Mouse (Mus musculus): ENCODE data around the gene Pde1c. TPM values are rescaled to one million over a fixed set of nuclear protein-coding genes. Genes with fewer than 3 reads are reported as not detected.
"Not testable (repeated sequence)": the region's sequence is repeated elsewhere in the genome, so short reads cannot be mapped to it uniquely, and the experiment has no call there.

Pde1c gene
- polyA plus RNA-seq (2015; fragmentation: Nextera tagmentation; extraction: Ambion mirVana) = 1.2 and 1.3 TPM in 2 replicates

DNA sequence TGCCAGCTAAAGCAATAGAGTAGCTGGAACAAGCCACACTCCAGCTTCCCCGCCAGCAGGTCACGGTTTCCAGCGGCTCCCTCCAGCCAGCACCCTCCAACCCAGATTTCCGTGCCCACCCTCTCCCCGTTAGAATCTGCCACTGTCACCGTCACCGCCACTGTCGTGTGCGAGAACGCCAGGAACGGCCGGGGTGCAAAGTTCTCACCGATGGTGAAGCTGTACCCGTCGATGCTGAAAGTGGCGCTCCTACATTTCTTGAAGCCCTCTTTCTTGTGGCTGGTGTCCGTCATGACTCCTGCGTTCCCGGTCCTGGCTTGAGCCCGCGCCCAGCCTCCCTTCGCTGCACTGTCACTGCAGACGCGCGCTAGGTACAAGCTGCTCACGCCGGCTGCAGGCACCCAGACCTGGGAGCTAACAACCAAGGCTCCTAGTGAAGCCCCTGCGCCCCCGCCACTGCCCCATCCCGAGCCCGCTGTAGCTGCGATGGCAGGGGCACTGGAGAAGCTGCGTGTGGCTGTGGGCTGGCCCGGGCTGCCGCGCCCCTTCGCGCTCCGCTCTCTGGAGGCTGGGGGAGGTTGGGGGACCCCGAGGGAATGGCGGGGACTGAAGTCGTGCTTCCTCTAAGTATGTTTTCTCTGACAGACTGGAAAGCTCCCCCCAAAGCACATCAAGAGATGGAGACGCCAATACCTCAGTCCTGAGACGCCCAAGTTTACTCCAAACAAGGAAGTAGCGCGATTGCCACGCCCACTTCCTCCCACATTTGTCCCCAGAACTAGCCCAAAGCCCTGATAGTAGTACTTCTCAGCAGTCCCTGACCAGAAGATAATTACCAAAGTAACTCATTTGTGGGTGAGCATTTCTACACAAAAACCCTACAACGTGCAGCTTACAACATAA lies at the start of gene Pde1c:
Gene Pde1c (minus strand): TSS at position 634 of the 903 bp plus-strand sequence.
- WGBS = under 1% methylated on average over 48 of the region's 48 CpGs
- Histone ChIP-seq H3K9me3 (replicated peaks) (no peaks in the 10 kb centered on the region), H3K4me3 (replicated peaks) (peak within 1 kb of the TSS; percentile 65), H3K9ac (peak within 1 kb of the TSS; percentile 47), H3K4me2 (peak within 1 kb of the TSS; percentile 99), H3K36me3 (no peaks in the 10 kb centered on the region), H3K27ac (no peak within 1 kb of the TSS), H3K4me1 (peaks cover 5% of the 10 kb centered on the region; the same call in 1 of the 2 replicates), H3K27me3 (peaks cover 23% of the 10 kb centered on the region)
- peak; percentile 87 for ATAC-seq (replicated peaks; ENCODE audit: low FRiP score)

DNA sequence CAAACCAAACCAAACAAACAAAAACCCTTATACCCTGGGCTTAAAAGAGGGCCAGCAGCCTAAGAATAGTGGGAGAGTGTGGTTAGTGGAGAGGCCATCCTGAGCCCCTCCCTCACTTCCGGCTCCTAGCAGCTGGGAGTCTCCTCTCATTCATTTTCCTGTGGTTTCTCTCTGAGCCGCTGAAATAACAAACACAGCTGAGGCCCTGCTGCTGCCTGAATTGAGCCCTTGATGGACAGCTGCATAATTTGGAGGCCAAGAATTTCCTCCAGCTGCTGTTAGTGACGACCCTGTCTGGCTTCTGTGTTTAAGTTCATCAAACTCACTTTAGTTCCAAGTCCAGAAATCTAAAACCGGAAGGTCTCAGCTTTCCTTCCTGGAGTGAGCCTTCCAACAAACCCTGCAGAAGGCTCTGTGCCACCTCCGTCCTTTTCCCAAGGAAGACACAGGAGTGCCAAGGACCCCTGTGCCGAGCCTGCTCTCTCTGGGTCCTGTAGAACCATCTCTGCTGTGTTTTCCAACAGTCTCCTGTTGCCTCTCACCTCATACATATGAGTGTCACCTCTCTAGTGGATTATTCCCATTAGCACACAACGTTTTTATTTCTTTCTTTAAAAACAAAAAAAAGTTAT lies 48.2 kb upstream of the Pde1c start:
- Histone ChIP-seq H3K36me3 (no peaks in the 10 kb centered on the region), H3K27me3 (no peaks in the 10 kb centered on the region), H3K4me1 (peaks cover 19% of the 10 kb centered on the region), H3K4me3 (replicated peaks) (no peak overlapping the region), H3K9ac (no peak overlapping the region), H3K9me3 (replicated peaks) (no peaks in the 10 kb centered on the region), H3K27ac (peak overlapping the region; percentile 79), H3K4me2 (peak overlapping the region; percentile 28; the same call in 1 of the 2 replicates)
- 12% methylated on average over 7 of the region's 7 CpGs for WGBS
- peak; percentile 92 for ATAC-seq (replicated peaks; ENCODE audit: low FRiP score)

GRCm38 (mm10) chr6:56616228-56616981 lies 47.5 kb upstream of the Pde1c start:
- no peak overlapping the region for H3K4me3 ChIP-seq (replicated peaks)
- no peaks in the 10 kb centered on the region for H3K27me3 ChIP-seq
- H3K9ac ChIP-seq = no peak overlapping the region
- peak; percentile 53; the same call in 1 of the 2 replicates for ATAC-seq (replicated peaks; ENCODE audit: low FRiP score)
- H3K4me2 ChIP-seq = peak overlapping the region; percentile 28; the same call in 1 of the 2 replicates
- WGBS = 63% methylated on average over 9 of the region's 10 CpGs
- no peaks in the 10 kb centered on the region for H3K9me3 ChIP-seq (replicated peaks)
- H3K36me3 ChIP-seq = no peaks in the 10 kb centered on the region
- H3K27ac ChIP-seq = peak overlapping the region; percentile 79
- peaks cover 19% of the 10 kb centered on the region for H3K4me1 ChIP-seq

DNA sequence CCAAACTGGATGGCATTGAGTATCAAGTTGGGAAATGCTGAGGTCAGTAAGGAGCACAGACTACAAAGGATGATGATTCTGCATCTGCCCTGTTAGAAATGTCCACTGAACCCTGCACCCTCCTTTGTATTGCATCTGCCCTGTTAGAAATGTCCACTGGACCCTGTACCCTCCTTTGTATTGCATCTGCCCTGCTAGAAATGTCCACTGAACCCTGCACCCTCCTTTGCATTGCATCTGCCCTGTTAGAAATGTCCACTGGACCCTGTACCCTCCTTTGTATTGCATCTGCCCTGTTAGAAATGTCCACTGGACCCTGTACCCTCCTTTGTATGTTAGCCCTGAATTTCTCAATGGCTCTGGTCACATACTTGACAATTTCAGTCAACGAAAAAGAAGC lies 40.6 kb upstream of the Pde1c start:
- ATAC-seq (replicated peaks; ENCODE audit: low FRiP score); H3K27me3 ChIP-seq; H3K4me1 ChIP-seq; H3K9ac ChIP-seq; H3K27ac ChIP-seq; H3K36me3 ChIP-seq; H3K4me2 ChIP-seq; H3K9me3 ChIP-seq (replicated peaks); H3K4me3 ChIP-seq (replicated peaks): not testable (repeated sequence)
- WGBS = 70% methylated on average over 1 of the region's 1 CpGs

DNA sequence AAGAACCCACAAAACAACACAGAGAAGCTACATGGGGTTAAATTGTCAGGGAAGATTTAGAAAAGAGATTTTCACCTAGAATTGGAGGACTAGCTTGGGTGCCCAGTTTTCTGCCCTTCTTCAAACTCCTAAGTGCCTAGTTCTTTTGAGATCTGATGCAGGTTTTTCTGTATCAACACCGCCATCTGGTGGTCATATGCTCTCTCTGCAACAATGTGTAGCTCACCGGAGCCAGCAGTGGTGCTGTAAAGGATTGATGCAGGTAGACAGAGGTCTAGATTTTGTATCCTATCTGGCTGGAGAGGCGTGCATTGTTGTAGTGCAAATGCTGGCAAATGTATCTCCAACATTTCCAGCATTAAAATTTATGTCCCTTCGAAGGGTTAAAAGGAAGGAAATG lies 39.4 kb upstream of the Pde1c start:
- H3K4me3 ChIP-seq (replicated peaks) = no peak overlapping the region
- H3K36me3 ChIP-seq = no peaks in the 10 kb centered on the region
- no peaks in the 10 kb centered on the region for H3K9me3 ChIP-seq (replicated peaks)
- no peak for ATAC-seq (replicated peaks; ENCODE audit: low FRiP score)
- no peaks in the 10 kb centered on the region for H3K27me3 ChIP-seq
- H3K4me2 ChIP-seq = no peak overlapping the region
- no peak overlapping the region for H3K27ac ChIP-seq
- no peaks in the 10 kb centered on the region for H3K4me1 ChIP-seq
- WGBS = 8% methylated on average over 4 of the region's 4 CpGs
- H3K9ac ChIP-seq = no peak overlapping the region

- Histone ChIP-seq H3K4me3 (replicated peaks) (no peak overlapping the region), H3K36me3 (no peaks in the 10 kb centered on the region), H3K9ac (no peak overlapping the region), H3K4me2 (no peak overlapping the region), H3K9me3 (replicated peaks) (no peaks in the 10 kb centered on the region), H3K27ac (no peak overlapping the region), H3K4me1 (no peaks in the 10 kb centered on the region), H3K27me3 (no peaks in the 10 kb centered on the region)
- WGBS = 79% methylated on average over 1 of the region's 1 CpGs
- ATAC-seq (replicated peaks; ENCODE audit: low FRiP score) = no peak
These were observed 10.7 kb upstream of the Pde1c start for GRCm38 (mm10) chr6:56579568-56579967.

DNA sequence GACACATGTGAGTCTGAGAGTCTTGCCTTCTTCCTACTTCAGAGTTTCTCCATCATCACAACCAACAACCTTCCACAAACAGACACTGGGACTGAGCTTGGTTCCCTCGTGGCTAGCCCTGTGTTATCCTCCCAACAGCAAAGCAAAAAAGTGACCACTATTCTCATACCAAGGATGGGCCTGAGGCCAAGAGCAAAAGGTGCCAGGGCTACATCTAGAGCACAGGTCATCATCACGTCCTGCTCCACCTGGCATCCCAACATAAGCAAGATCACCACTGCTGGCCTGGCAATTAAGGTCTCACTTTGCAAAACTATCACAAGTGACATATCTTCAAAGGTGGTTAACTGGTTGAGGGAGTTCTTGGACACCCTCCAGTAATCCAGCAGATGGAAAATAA lies 8.0 kb downstream of the Pde1c start:
- H3K27ac ChIP-seq = no peak overlapping the region
- ATAC-seq (replicated peaks; ENCODE audit: low FRiP score) = no peak
- no peaks in the 10 kb centered on the region for H3K36me3 ChIP-seq
- 83% methylated on average over 2 of the region's 2 CpGs for WGBS
- no peak overlapping the region for H3K4me3 ChIP-seq (replicated peaks)
- H3K9me3 ChIP-seq (replicated peaks) = no peaks in the 10 kb centered on the region
- no peaks in the 10 kb centered on the region for H3K27me3 ChIP-seq
- no peak overlapping the region for H3K9ac ChIP-seq
- H3K4me2 ChIP-seq = no peak overlapping the region
- no peaks in the 10 kb centered on the region for H3K4me1 ChIP-seq

GRCm38 (mm10) chr6:56560474-56560888 lies 8.4 kb downstream of the Pde1c start:
- no peaks in the 10 kb centered on the region for H3K4me1 ChIP-seq
- no peak overlapping the region for H3K4me3 ChIP-seq (replicated peaks)
- no peak overlapping the region for H3K27ac ChIP-seq
- H3K27me3 ChIP-seq = no peaks in the 10 kb centered on the region
- 83% methylated on average over 2 of the region's 2 CpGs for WGBS
- no peak overlapping the region for H3K4me2 ChIP-seq
- no peak overlapping the region for H3K9ac ChIP-seq
- H3K9me3 ChIP-seq (replicated peaks) = no peaks in the 10 kb centered on the region
- H3K36me3 ChIP-seq = no peaks in the 10 kb centered on the region
- no peak for ATAC-seq (replicated peaks; ENCODE audit: low FRiP score)

DNA sequence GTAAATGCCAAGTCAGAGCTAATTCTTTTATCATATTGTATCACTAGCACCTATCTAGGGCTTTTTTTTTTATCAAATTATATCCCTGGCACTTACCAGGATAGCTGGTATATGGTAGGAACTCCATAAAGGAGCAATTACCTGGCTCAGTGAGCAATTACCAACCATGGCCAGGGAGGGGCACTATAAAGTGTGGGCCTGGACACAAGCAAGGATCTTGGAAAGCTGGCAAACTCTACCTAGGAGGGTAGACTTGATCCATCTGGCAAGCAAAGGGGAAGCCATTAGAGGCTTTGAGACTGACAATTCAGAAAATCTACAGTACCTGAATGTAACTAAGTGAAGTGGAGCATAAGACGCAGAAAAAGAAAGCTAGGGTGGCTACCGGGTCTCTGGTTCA lies 10.2 kb downstream of the Pde1c start:
- Histone ChIP-seq H3K36me3 (no peaks in the 10 kb centered on the region), H3K4me1 (no peaks in the 10 kb centered on the region), H3K9ac (no peak overlapping the region), H3K4me3 (replicated peaks) (no peak overlapping the region), H3K27ac (no peak overlapping the region), H3K9me3 (replicated peaks) (no peaks in the 10 kb centered on the region), H3K27me3 (no peaks in the 10 kb centered on the region), H3K4me2 (no peak overlapping the region)
- 100% methylated on average over 2 of the region's 2 CpGs for WGBS
- no peak for ATAC-seq (replicated peaks; ENCODE audit: low FRiP score)

GRCm38 (mm10) chr6:56555848-56556247 lies 13.1 kb downstream of the Pde1c start:
- no peaks in the 10 kb centered on the region for H3K4me1 ChIP-seq
- no peak overlapping the region for H3K27ac ChIP-seq
- H3K27me3 ChIP-seq = no peaks in the 10 kb centered on the region
- 81% methylated on average over 3 of the region's 3 CpGs for WGBS
- no peaks in the 10 kb centered on the region for H3K36me3 ChIP-seq
- no peak for ATAC-seq (replicated peaks; ENCODE audit: low FRiP score)
- H3K4me2 ChIP-seq = no peak overlapping the region
- H3K9ac ChIP-seq = no peak overlapping the region
- H3K4me3 ChIP-seq (replicated peaks) = no peak overlapping the region
- H3K9me3 ChIP-seq (replicated peaks) = no peaks in the 10 kb centered on the region

DNA sequence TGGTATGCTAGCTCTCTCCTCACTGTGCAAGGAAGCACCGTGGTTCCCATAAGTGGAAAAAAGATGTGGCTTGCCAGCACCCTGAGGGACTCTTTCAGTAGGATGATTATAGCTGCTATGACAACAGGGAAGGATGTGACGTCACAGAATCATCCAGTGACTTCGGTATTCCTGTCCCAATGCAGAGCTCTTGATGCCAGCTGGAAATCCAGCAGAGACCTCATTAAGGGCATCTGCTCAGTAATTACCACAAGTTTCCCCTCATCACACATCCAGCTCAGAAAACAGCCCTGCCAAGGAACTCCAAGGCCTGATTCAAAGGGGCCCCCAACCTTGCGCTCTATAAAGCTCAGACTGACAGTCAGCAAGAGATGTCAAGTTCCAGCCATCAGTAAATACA lies 13.5 kb downstream of the Pde1c start:
- no peaks in the 10 kb centered on the region for H3K36me3 ChIP-seq
- no peak overlapping the region for H3K4me3 ChIP-seq (replicated peaks)
- H3K9ac ChIP-seq = no peak overlapping the region
- no peaks in the 10 kb centered on the region for H3K4me1 ChIP-seq
- no peaks in the 10 kb centered on the region for H3K27me3 ChIP-seq
- no peak overlapping the region for H3K4me2 ChIP-seq
- H3K27ac ChIP-seq = no peak overlapping the region
- WGBS = 65% methylated on average over 4 of the region's 4 CpGs
- H3K9me3 ChIP-seq (replicated peaks) = no peaks in the 10 kb centered on the region
- no peak for ATAC-seq (replicated peaks; ENCODE audit: low FRiP score)

DNA sequence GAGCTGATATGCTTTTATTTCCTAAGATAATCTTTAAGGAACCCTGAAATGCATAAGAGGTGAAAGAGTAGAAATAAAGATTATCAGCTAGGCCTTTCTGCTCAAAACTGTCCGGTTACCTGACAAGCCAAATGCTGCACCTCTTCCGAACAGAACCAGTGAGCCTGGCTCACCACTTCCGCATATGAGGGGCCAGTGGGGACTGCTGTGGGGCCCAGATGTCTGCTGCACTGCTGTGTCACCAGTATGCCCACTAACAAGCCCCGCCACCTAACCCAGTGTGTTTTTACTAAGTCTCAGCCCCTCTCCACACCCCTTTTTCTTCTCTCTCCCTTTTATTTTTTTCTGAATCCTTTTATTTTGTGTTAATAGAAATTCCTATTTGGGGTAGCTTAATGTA lies 17.9 kb downstream of the Pde1c start:
- WGBS = 77% methylated on average over 4 of the region's 4 CpGs
- Histone ChIP-seq H3K9me3 (replicated peaks) (no peaks in the 10 kb centered on the region), H3K27me3 (no peaks in the 10 kb centered on the region), H3K36me3 (no peaks in the 10 kb centered on the region), H3K4me3 (replicated peaks) (no peak overlapping the region), H3K27ac (no peak overlapping the region), H3K4me1 (no peaks in the 10 kb centered on the region), H3K9ac (no peak overlapping the region), H3K4me2 (no peak overlapping the region)
- no peak for ATAC-seq (replicated peaks; ENCODE audit: low FRiP score)
